8 mouse cellular contexts compared by ENCODE assay signal in genomic region chr4:136285348-136285810, GRCm38 (mm10). TPM values are rescaled to one million over a fixed set of nuclear protein-coding genes. Genes with fewer than 3 reads are reported as not detected.
DNase-seq lines count a peak whose midpoint lies in the region; ATAC-seq and TF ChIP-seq lines count a peak whose summit lies in the region.

No protein-coding gene starts in this region.

- peaks cover 32% of the 10 kb centered on the region for H3K36me3 ChIP-seq in G1E (replicated peaks)
- peaks cover 10% of the 10 kb centered on the region for H3K36me3 ChIP-seq in forebrain, embryonic 16.5 days (ENCODE audit: control insufficient read depth, insufficient read depth)
- H3K36me3 ChIP-seq in lung, embryonic 15.5 days: peaks cover 33% of the 10 kb centered on the region

- H3K27me3 ChIP-seq in G1E (ENCODE audit: insufficient read depth, low read length): peaks cover 15% of the 10 kb centered on the region
- no peaks in the 10 kb centered on the region; the same call in 1 of the 2 replicates for H3K27me3 ChIP-seq in forebrain, embryonic 16.5 days (replicated peaks; ENCODE audit: control insufficient read depth, insufficient read depth, low read length)
- H3K27me3 ChIP-seq in lung, embryonic 15.5 days: no peaks in the 10 kb centered on the region

- peak overlapping the region; percentile 59 for H3K4me2 ChIP-seq in forebrain, embryonic 16.5 days (ENCODE audit: low read length)
- H3K4me2 ChIP-seq in lung, embryonic 15.5 days: peak overlapping the region; percentile 74

- no peak for TF ChIP-seq CTCF in G1E (IDR thresholded peaks at IDR 0.05; ENCODE audit: low read depth, low read length)

- H3K4me3 ChIP-seq in G1E (ENCODE audit: low read depth, low read length): peak overlapping the region; percentile 77
- H3K4me3 ChIP-seq in forebrain, embryonic 16.5 days (replicated peaks; ENCODE audit: low read length): peak overlapping the region; percentile 66
- H3K4me3 ChIP-seq in lung, embryonic 15.5 days: peak overlapping the region; percentile 71

- peak overlapping the region; percentile 66 for H3K9ac ChIP-seq in forebrain, embryonic 16.5 days (replicated peaks; ENCODE audit: low read depth, low read length)
- H3K9ac ChIP-seq in lung, embryonic 15.5 days: peak overlapping the region; percentile 71

- 1% methylated on average over 25 of the region's 25 CpGs for WGBS in forebrain, embryonic 16.5 days
- under 1% methylated on average over 25 of the region's 25 CpGs for WGBS in lung, embryonic 15.5 days

- H3K27ac ChIP-seq in forebrain, embryonic 16.5 days (ENCODE audit: low read length): peak overlapping the region; percentile 98
- peak overlapping the region; percentile 95 for H3K27ac ChIP-seq in lung, embryonic 15.5 days

- H3K9me3 ChIP-seq in G1E (replicated peaks): peaks cover 12% of the 10 kb centered on the region
- no peaks in the 10 kb centered on the region for H3K9me3 ChIP-seq in forebrain, embryonic 16.5 days (ENCODE audit: control insufficient read depth, low read length)
- H3K9me3 ChIP-seq in lung, embryonic 15.5 days: no peaks in the 10 kb centered on the region

- peak; percentile 83 for DNase-seq in G1E (ENCODE audit: low spot score)
- DNase-seq in cerebellum, adult 18-20 months: peak; percentile 92 to 98
- DNase-seq in heart, postnatal 4 days: peak; percentile 94
- DNase-seq in layer of hippocampus, adult 8-10 months (ENCODE audit: low spot score in 2 of 2): peak; percentile 95 to 96
- peak; percentile 96 for DNase-seq in ovary, adult 18-20 months (ENCODE audit: low spot score)
- peak; percentile 89 for DNase-seq in thymus, postnatal 0 days (ENCODE audit: low spot score)

- peaks cover 27% of the 10 kb centered on the region for H3K4me1 ChIP-seq in G1E (ENCODE audit: insufficient read depth, low read depth, low read length)
- H3K4me1 ChIP-seq in forebrain, embryonic 16.5 days (replicated peaks; ENCODE audit: control insufficient read depth, insufficient read depth, low read length): peaks cover 44% of the 10 kb centered on the region
- peaks cover 44% of the 10 kb centered on the region for H3K4me1 ChIP-seq in lung, embryonic 15.5 days

- peak; percentile 71 for ATAC-seq in G1E (ENCODE audit: extremely low read depth, insufficient number of reproducible peaks, low FRiP score, poor library complexity, severe bottlenecking)
- ATAC-seq in forebrain, embryonic 16.5 days: peak; percentile 96
- ATAC-seq in lung, embryonic 15.5 days (ENCODE audit: borderline replicate concordance, extremely low read depth, low FRiP score, low TSS enrichment): peak; percentile 95

RNA-seq across cellular contexts. Expression of gene Zfp46, which starts 0.9 kb away (rescaled TPM):
- 17.7 and 19.9 TPM in 2 replicates for total RNA-seq in G1E (2014; fragmentation: Nextera tagmentation)
- total RNA-seq in G1E (2017): 13.2 and 13.9 TPM in 2 replicates
- 6.1 and 6.7 TPM in 2 replicates for polyA plus RNA-seq in G1E (2012)
- 50.1 and 54.7 TPM in 2 replicates for polyA plus RNA-seq in forebrain, embryonic 16.5 days (2015; fragmentation: Nextera tagmentation; extraction: Ambion mirVana)
- total RNA-seq in heart, postnatal 4 days (2021): 10 to 100 TPM; 47.0 to 50.1 TPM
- total RNA-seq in layer of hippocampus, adult 8-10 months (2022): 10 to 100 TPM; 34.4 to 60.0 (median 42.5) TPM
- polyA plus RNA-seq in lung, embryonic 15.5 days (2015; fragmentation: Nextera tagmentation; extraction: Ambion mirVana): 23.9 and 25.6 TPM in 2 replicates
- 7.5 and 8.2 TPM in 2 replicates for polyA plus RNA-seq in thymus, postnatal 0 days (2015; fragmentation: Nextera tagmentation; extraction: Ambion mirVana)

RNA-seq across cellular contexts. Expression of gene Hnrnpr, which starts 25.4 kb away (rescaled TPM):
- total RNA-seq in G1E (2014; fragmentation: Nextera tagmentation) (100 and 126 TPM in 2 replicates), G1E (2017) (161 and 187 TPM in 2 replicates)
- polyA plus RNA-seq in G1E (2012): 66.7 and 77.7 TPM in 2 replicates
- 249 and 266 TPM in 2 replicates for polyA plus RNA-seq in forebrain, embryonic 16.5 days (2015; fragmentation: Nextera tagmentation; extraction: Ambion mirVana)
- total RNA-seq in heart, postnatal 4 days (2021): 10 to 100 TPM; 91.9 to 99.3 TPM
- total RNA-seq in layer of hippocampus, adult 8-10 months (2022): 100 to 1,000 TPM in 1 of 4 experiments, 10 to 100 TPM in 3; 76.5 to 101 (median 87.2) TPM
- 185 and 187 TPM in 2 replicates for polyA plus RNA-seq in lung, embryonic 15.5 days (2015; fragmentation: Nextera tagmentation; extraction: Ambion mirVana)
- 113 and 119 TPM in 2 replicates for polyA plus RNA-seq in thymus, postnatal 0 days (2015; fragmentation: Nextera tagmentation; extraction: Ambion mirVana)

RNA-seq across cellular contexts. Expression of gene Tcea3, which starts 37.9 kb away (rescaled TPM):
- not detected in 2 replicates for total RNA-seq in G1E (2014; fragmentation: Nextera tagmentation)
- total RNA-seq in G1E (2017): 0.55 and 0.70 TPM in 2 replicates
- polyA plus RNA-seq in G1E (2012): not detected in 2 replicates
- 0.44 and 1.2 TPM in 2 replicates for polyA plus RNA-seq in forebrain, embryonic 16.5 days (2015; fragmentation: Nextera tagmentation; extraction: Ambion mirVana)
- total RNA-seq in heart, postnatal 4 days (2021): 10 to 100 TPM; 55.2 to 56.7 TPM
- total RNA-seq in layer of hippocampus, adult 8-10 months (2022): under 1 TPM in 3 of 4 experiments, not detected in 1; 0.45 to 0.94 (median 0.64) TPM
- polyA plus RNA-seq in lung, embryonic 15.5 days (2015; fragmentation: Nextera tagmentation; extraction: Ambion mirVana): 16.9 and 17.2 TPM in 2 replicates
- polyA plus RNA-seq in thymus, postnatal 0 days (2015; fragmentation: Nextera tagmentation; extraction: Ambion mirVana): 1.2 TPM in 2 replicates

Comparison
In these comparisons a context has a peak if more than half of its experiments do, and no peak if none do; other contexts are left out.
1. Peak in every context shown above with its lines: DNase-seq, ATAC-seq, H3K4me3 ChIP-seq and H3K27ac ChIP-seq.